36 mouse cellular contexts compared by ENCODE assay signal in the genomic region with DNA sequence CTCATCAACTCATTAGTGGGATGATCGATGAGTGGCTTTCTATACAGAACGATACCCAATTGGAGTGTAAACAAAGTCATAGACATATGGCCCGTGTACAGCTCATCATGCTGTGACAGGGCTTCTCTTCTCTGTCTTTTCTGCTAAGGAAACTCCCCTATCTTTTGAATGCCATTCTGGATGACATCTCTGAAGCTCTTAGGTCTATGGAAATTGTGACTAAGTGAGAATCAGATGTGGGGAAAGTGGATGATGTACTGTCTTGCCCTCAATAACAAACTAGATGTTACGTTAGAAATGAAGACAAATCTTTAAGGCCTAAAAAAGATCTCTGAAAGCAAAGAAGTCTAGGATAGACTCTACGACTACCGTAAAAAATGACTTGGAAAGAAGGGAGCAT.
"Had no signal": no experiment of that assay in that cellular context is flagged by ENCODE, and none has a peak within 500 bp of the region (broad histone marks: within the 10 kb centered on the region; RNA-seq: fewer than 3 reads in every experiment).

No protein-coding gene starts in this region.

- ATAC-seq: hindbrain, embryonic 16.5 days; hindbrain, postnatal 0 days; inflammation-experienced regulatory T-cells, adult 6 months; intestine, embryonic 15.5 days; intestine, embryonic 16.5 days; intestine, postnatal 0 days had no signal

- H3K27me3 ChIP-seq: heart, embryonic 12.5 days; heart, embryonic 13.5 days; heart, embryonic 15.5 days; hindbrain, embryonic 12.5 days; hindbrain, embryonic 13.5 days; hindbrain, embryonic 15.5 days; intestine, embryonic 15.5 days; kidney, embryonic 15.5 days had no signal

- H3K9me3 ChIP-seq: heart, embryonic 10.5 days; heart, embryonic 13.5 days; heart, embryonic 15.5 days; hindbrain, embryonic 10.5 days; hindbrain, embryonic 12.5 days; hindbrain, embryonic 13.5 days; hindbrain, embryonic 15.5 days; intestine, embryonic 15.5 days; kidney, embryonic 15.5 days had no signal

- H3K4me2 ChIP-seq: heart, embryonic 11.5 days; heart, embryonic 12.5 days; heart, embryonic 13.5 days; heart, embryonic 15.5 days; hindbrain, embryonic 12.5 days; hindbrain, embryonic 13.5 days; hindbrain, embryonic 14.5 days; hindbrain, embryonic 15.5 days; intestine, embryonic 15.5 days; kidney, embryonic 15.5 days had no signal

- H3K27ac ChIP-seq: heart, embryonic 10.5 days; heart, embryonic 13.5 days; heart, embryonic 15.5 days; hindbrain, embryonic 10.5 days; hindbrain, embryonic 12.5 days; hindbrain, embryonic 13.5 days; hindbrain, embryonic 14.5 days; hindbrain, embryonic 15.5 days; hindbrain, postnatal 0 days; intestine, embryonic 15.5 days; kidney, embryonic 15.5 days; kidney, postnatal 0 days; layer of hippocampus, adult 2 months; left cerebral cortex, adult 2 months had no signal

- DNase-seq: heart, postnatal 10 days; heart, postnatal 14 days; heart, postnatal 36 days; heart, postnatal 4 days; kidney, adult 11 months; kidney, adult 18-20 months; kidney, adult 2 months; kidney, adult 8-10 months; kidney, adult 9 months; kidney, postnatal 10 days; kidney, postnatal 14 days; kidney, postnatal 25 days; kidney, postnatal 36 days; kidney, postnatal 4 days; layer of hippocampus, adult 9-11 months; layer of hippocampus, postnatal 36 days had no signal

- H3K9ac ChIP-seq: heart, embryonic 12.5 days; heart, embryonic 13.5 days; heart, embryonic 15.5 days; hindbrain, embryonic 12.5 days; hindbrain, embryonic 13.5 days; hindbrain, embryonic 14.5 days; hindbrain, embryonic 15.5 days; intestine, embryonic 15.5 days; kidney, embryonic 15.5 days had no signal

- H3K4me3 ChIP-seq: heart, embryonic 10.5 days; heart, embryonic 12.5 days; heart, embryonic 13.5 days; heart, embryonic 15.5 days; hindbrain, embryonic 10.5 days; hindbrain, embryonic 12.5 days; hindbrain, embryonic 13.5 days; hindbrain, embryonic 15.5 days; intestine, embryonic 15.5 days; kidney, embryonic 15.5 days; layer of hippocampus, adult 2 months; left cerebral cortex, adult 2 months had no signal

- H3K4me1 ChIP-seq: heart, embryonic 10.5 days; heart, embryonic 12.5 days; heart, embryonic 13.5 days; heart, embryonic 15.5 days; hindbrain, embryonic 10.5 days; hindbrain, embryonic 12.5 days; hindbrain, embryonic 15.5 days; intestine, embryonic 15.5 days had no signal

- H3K36me3 ChIP-seq: heart, embryonic 10.5 days; heart, embryonic 12.5 days; heart, embryonic 13.5 days; heart, embryonic 15.5 days; hindbrain, embryonic 10.5 days; hindbrain, embryonic 12.5 days; hindbrain, embryonic 13.5 days; hindbrain, embryonic 15.5 days; intestine, embryonic 15.5 days; kidney, embryonic 15.5 days had no signal
